ENCODE assay signal across 11 mouse cellular contexts in genomic region chr5:53469098-53469776, GRCm38 (mm10). TPM values are rescaled to one million over a fixed set of nuclear protein-coding genes. Genes with fewer than 3 reads are reported as not detected.
DNase-seq lines count a peak whose midpoint lies in the region; ATAC-seq and TF ChIP-seq lines count a peak whose summit lies in the region.
"Had no signal": no experiment of that assay in that cellular context is flagged by ENCODE, and none has a peak within 500 bp of the region (broad histone marks: within the 10 kb centered on the region; RNA-seq: fewer than 3 reads in every experiment).

No protein-coding gene starts in this region.

- no peak for TF ChIP-seq CTCF in liver, adult 2 months (IDR thresholded peaks at IDR 0.05; ENCODE audit: low read depth, low read length)

- no peaks in the 10 kb centered on the region for H3K27me3 ChIP-seq in liver, adult 2 months (ENCODE audit: control insufficient read depth, insufficient read depth, low read length)
- peaks cover 18% of the 10 kb centered on the region for H3K27me3 ChIP-seq in heart, embryonic 13.5 days (replicated peaks)
- no peaks in the 10 kb centered on the region for H3K27me3 ChIP-seq in kidney, embryonic 16.5 days (ENCODE audit: insufficient read depth, low read length)
- H3K27me3 ChIP-seq in stomach, embryonic 15.5 days (replicated peaks), result no peaks in the 10 kb centered on the region
- H3K27me3 ChIP-seq in hindbrain, embryonic 10.5 days (ENCODE audit: insufficient read depth, poor library complexity, severe bottlenecking), result peaks cover 10% of the 10 kb centered on the region
- H3K27me3 ChIP-seq in forebrain, embryonic 15.5 days, result no peaks in the 10 kb centered on the region
- H3K27me3 ChIP-seq: megakaryocyte, embryonic 14.5 days; neural tube, embryonic 12.5 days had no signal

- TF ChIP-seq POLR2A in liver, adult 2 months (IDR thresholded peaks at IDR 0.05; ENCODE audit: extremely low read depth, insufficient read depth, low read length), result no peak

- H3K9ac ChIP-seq in liver, adult 2 months (ENCODE audit: low read depth, low read length), result peak overlapping the region; percentile 3
- H3K9ac ChIP-seq in heart, embryonic 13.5 days, result 0 out of 2 replicates have a peak overlapping the region, but pooled peaks have one; percentile 29
- H3K9ac ChIP-seq in kidney, embryonic 16.5 days (replicated peaks; ENCODE audit: low read length), result no peak overlapping the region
- no peak overlapping the region for H3K9ac ChIP-seq in stomach, embryonic 15.5 days
- no peak overlapping the region for H3K9ac ChIP-seq in forebrain, embryonic 15.5 days (replicated peaks)
- H3K9ac ChIP-seq: neural tube, embryonic 12.5 days had no signal

- no peaks in the 10 kb centered on the region for H3K36me3 ChIP-seq in liver, adult 2 months (ENCODE audit: control insufficient read depth, insufficient read depth, low read length)
- H3K36me3 ChIP-seq in heart, embryonic 13.5 days, result no peaks in the 10 kb centered on the region
- no peaks in the 10 kb centered on the region for H3K36me3 ChIP-seq in kidney, embryonic 16.5 days (ENCODE audit: insufficient read depth, low read length)
- H3K36me3 ChIP-seq in stomach, embryonic 15.5 days, result no peaks in the 10 kb centered on the region
- H3K36me3 ChIP-seq in hindbrain, embryonic 10.5 days, result no peaks in the 10 kb centered on the region
- no peaks in the 10 kb centered on the region for H3K36me3 ChIP-seq in forebrain, embryonic 15.5 days
- H3K36me3 ChIP-seq: neural tube, embryonic 12.5 days had no signal

- peak overlapping the region; percentile 65 for H3K4me2 ChIP-seq in heart, embryonic 13.5 days
- peak overlapping the region; percentile 16; the same call in 1 of the 2 replicates for H3K4me2 ChIP-seq in kidney, embryonic 16.5 days (replicated peaks; ENCODE audit: low read depth, low read length)
- no peak overlapping the region; the same call in 1 of the 2 replicates for H3K4me2 ChIP-seq in stomach, embryonic 15.5 days
- H3K4me2 ChIP-seq in forebrain, embryonic 15.5 days (replicated peaks), result no peak overlapping the region
- H3K4me2 ChIP-seq: neural tube, embryonic 12.5 days had no signal

- peaks cover 5% of the 10 kb centered on the region; the same call in 1 of the 2 replicates for H3K4me1 ChIP-seq in liver, adult 2 months (ENCODE audit: control insufficient read depth, insufficient read depth, low read length)
- H3K4me1 ChIP-seq in heart, embryonic 13.5 days, result peaks cover 39% of the 10 kb centered on the region
- H3K4me1 ChIP-seq in kidney, embryonic 16.5 days (ENCODE audit: insufficient read depth, low read length), result peaks cover 10% of the 10 kb centered on the region; the same call in 1 of the 2 replicates
- H3K4me1 ChIP-seq in stomach, embryonic 15.5 days, result peaks cover 7% of the 10 kb centered on the region
- H3K4me1 ChIP-seq in hindbrain, embryonic 10.5 days (replicated peaks), result peaks cover 28% of the 10 kb centered on the region
- no peaks in the 10 kb centered on the region; the same call in 1 of the 2 replicates for H3K4me1 ChIP-seq in forebrain, embryonic 15.5 days

- H3K4me3 ChIP-seq in liver, adult 2 months (ENCODE audit: insufficient read depth, low read depth, low read length), result peak overlapping the region; percentile 45; the same call in 1 of the 2 replicates
- H3K4me3 ChIP-seq in heart, embryonic 13.5 days, result peak overlapping the region; percentile 33
- no peak overlapping the region for H3K4me3 ChIP-seq in kidney, embryonic 16.5 days (ENCODE audit: low read length)
- H3K4me3 ChIP-seq in stomach, embryonic 15.5 days (replicated peaks), result no peak overlapping the region
- H3K4me3 ChIP-seq in hindbrain, embryonic 10.5 days, result no peak overlapping the region
- no peak overlapping the region for H3K4me3 ChIP-seq in forebrain, embryonic 15.5 days
- H3K4me3 ChIP-seq: megakaryocyte, embryonic 14.5 days; neural tube, embryonic 12.5 days had no signal

- no peak for ATAC-seq in heart, embryonic 13.5 days (ENCODE audit: extremely low read depth, insufficient number of reproducible peaks, low FRiP score, low TSS enrichment)
- peak; percentile 60 for ATAC-seq in kidney, embryonic 16.5 days (ENCODE audit: low FRiP score, low TSS enrichment)
- ATAC-seq in stomach, embryonic 15.5 days (ENCODE audit: insufficient read depth, low FRiP score, low read depth), result peak; percentile 23; the same call in 1 of the 2 replicates
- ATAC-seq in CD4-positive, CD25-positive, alpha-beta regulatory T cell, adult 4 months, result no peak
- ATAC-seq in forebrain, embryonic 15.5 days (replicated peaks), result no peak

- peak overlapping the region; percentile 38 for H3K27ac ChIP-seq in liver, adult 2 months (replicated peaks; ENCODE audit: insufficient read depth, low read depth, low read length)
- peak overlapping the region; percentile 69 for H3K27ac ChIP-seq in heart, embryonic 13.5 days (replicated peaks)
- peak overlapping the region; percentile 64 for H3K27ac ChIP-seq in kidney, embryonic 16.5 days (ENCODE audit: low read length)
- 0 out of 2 replicates have a peak overlapping the region, but pooled peaks have one; percentile 4 for H3K27ac ChIP-seq in stomach, embryonic 15.5 days
- no peak overlapping the region for H3K27ac ChIP-seq in hindbrain, embryonic 10.5 days
- H3K27ac ChIP-seq in forebrain, embryonic 15.5 days (replicated peaks), result no peak overlapping the region
- H3K27ac ChIP-seq: neural tube, embryonic 12.5 days had no signal

- no peaks in the 10 kb centered on the region for H3K79me2 ChIP-seq in liver, adult 2 months (ENCODE audit: control insufficient read depth, insufficient read depth, low read length)

- peak; percentile 73 for DNase-seq in liver, adult 2 months (ENCODE audit: extremely low read depth, low read depth, low spot score)
- no peak for DNase-seq in liver
- no peak for DNase-seq in hindbrain, embryonic 10.5 days (ENCODE audit: low spot score)
- DNase-seq: adrenal gland, postnatal 25 days had no signal

- no peaks in the 10 kb centered on the region for H3K9me3 ChIP-seq in heart, embryonic 13.5 days
- no peaks in the 10 kb centered on the region for H3K9me3 ChIP-seq in kidney, embryonic 16.5 days (ENCODE audit: low read length)
- H3K9me3 ChIP-seq in stomach, embryonic 15.5 days, result no peaks in the 10 kb centered on the region
- no peaks in the 10 kb centered on the region for H3K9me3 ChIP-seq in hindbrain, embryonic 10.5 days
- no peaks in the 10 kb centered on the region for H3K9me3 ChIP-seq in forebrain, embryonic 15.5 days
- H3K9me3 ChIP-seq: megakaryocyte, embryonic 14.5 days; neural tube, embryonic 12.5 days had no signal

- 24% methylated on average over 6 of the region's 6 CpGs for WGBS in liver, adult 2 months
- WGBS in heart, embryonic 13.5 days, result 40% methylated on average over 6 of the region's 6 CpGs
- WGBS in kidney, embryonic 16.5 days, result 69% methylated on average over 6 of the region's 6 CpGs
- WGBS in stomach, embryonic 15.5 days, result 39% methylated on average over 6 of the region's 6 CpGs
- 78% methylated on average over 6 of the region's 6 CpGs for WGBS in hindbrain, embryonic 10.5 days
- WGBS in forebrain, embryonic 15.5 days, result 82% methylated on average over 6 of the region's 6 CpGs

RNA-seq across cellular contexts. Expression of gene Rbpj, which starts 3.3 kb away (rescaled TPM):
- 9.6 and 9.9 TPM in 2 replicates for total RNA-seq in liver, adult 2 months (2014; rRNA removed)
- polyA plus RNA-seq in liver, adult 2 months (2012; rRNA removed), result 2.5 and 4.2 TPM in 2 replicates
- polyA plus RNA-seq in heart, embryonic 13.5 days (2015; fragmentation: Nextera tagmentation; extraction: Ambion mirVana), result 17.8 and 19.1 TPM in 2 replicates
- polyA plus RNA-seq in kidney, embryonic 16.5 days (2015; fragmentation: Nextera tagmentation; extraction: Ambion mirVana), result 33.1 and 35.6 TPM in 2 replicates
- 26.9 and 28.8 TPM in 2 replicates for polyA plus RNA-seq in stomach, embryonic 15.5 days (2015; fragmentation: Nextera tagmentation; extraction: Ambion mirVana)
- 10 to 100 TPM; 40.3 to 40.5 TPM for polyA plus RNA-seq in CD4-positive, CD25-positive, alpha-beta regulatory T cell, adult 4 months (2017; shearing (Covaris generic))
- polyA plus RNA-seq in hindbrain, embryonic 10.5 days (2016; fragmentation: Nextera tagmentation; extraction: Ambion mirVana), result 38.0 and 40.9 TPM in 2 replicates
- polyA plus RNA-seq in forebrain, embryonic 15.5 days (2015; fragmentation: Nextera tagmentation; extraction: Ambion mirVana), result 41.3 and 44.0 TPM in 2 replicates

Comparison
In these comparisons a context has a peak if more than half of its experiments do, and no peak if none do; other contexts are left out.
1. H3K27ac ChIP-seq: peak in liver, adult 2 months (single experiment), heart, embryonic 13.5 days (single experiment), kidney, embryonic 16.5 days (single experiment) and stomach, embryonic 15.5 days (single experiment); none in hindbrain, embryonic 10.5 days (single experiment) and forebrain, embryonic 15.5 days (single experiment).
2. H3K4me3 ChIP-seq: peak in liver, adult 2 months (single experiment) and heart, embryonic 13.5 days (single experiment); none in kidney, embryonic 16.5 days (single experiment), stomach, embryonic 15.5 days (single experiment), hindbrain, embryonic 10.5 days (single experiment) and forebrain, embryonic 15.5 days (single experiment).
3. H3K9ac ChIP-seq: peak in liver, adult 2 months (single experiment) and heart, embryonic 13.5 days (single experiment); none in kidney, embryonic 16.5 days (single experiment), stomach, embryonic 15.5 days (single experiment) and forebrain, embryonic 15.5 days (single experiment).
4. ATAC-seq: peak in kidney, embryonic 16.5 days (single experiment) and stomach, embryonic 15.5 days (single experiment); none in heart, embryonic 13.5 days (single experiment), CD4-positive, CD25-positive, alpha-beta regulatory T cell, adult 4 months (single experiment) and forebrain, embryonic 15.5 days (single experiment).
5. H3K4me2 ChIP-seq: peak in heart, embryonic 13.5 days (single experiment) and kidney, embryonic 16.5 days (single experiment); none in stomach, embryonic 15.5 days (single experiment) and forebrain, embryonic 15.5 days (single experiment).